Mouse (Mus musculus) left cerebral cortex, adult 9 months (tissue): ENCODE data around the gene Prps1l3.

Experiments used
- DNase-seq, 2 experiments: peaks; one replicate each; pipeline ENCODE4 v3.0.0; 2022; ENCODE audit warnings: low spot score in 2 of 2

The Prps1l3 gene

GRCm38 (mm10) chr12:57243671-57244495 lies 13.7 kb downstream of the Prps1l3 start:
- no peak for DNase-seq

- DNase-seq: no peak
Measured at GRCm38 (mm10) chr12:57258572-57258971, 28.4 kb downstream of the Prps1l3 start.

GRCm38 (mm10) chr12:57275456-57275855 lies 45.2 kb downstream of the Prps1l3 start:
- DNase-seq: no peak

- peak in 1 of 2 experiments; percentile 9 for DNase-seq
Measured at GRCm38 (mm10) chr12:57281155-57282114, 51.2 kb downstream of the Prps1l3 start.

GRCm38 (mm10) chr12:57285303-57286059 lies 55.3 kb downstream of the Prps1l3 start:
- no peak for DNase-seq
